Mouse (Mus musculus) 3134 (cell line): Measurements from ENCODE around the gene Gtf3c1.

Experiments
- DNase-seq: peaks from one replicate; pipeline ENCODE4 v3.0.0-alpha.2; 2011; ENCODE audit warnings: low spot score; ENCODE audit not compliant: insufficient read length; ENCODE audit errors: extremely low read depth

Gtf3c1 gene

GRCm38 (mm10) chr7:125622741-125623685 lies 84.6 kb downstream of the Gtf3c1 start:
- DNase-seq: no peak

GRCm38 (mm10) chr7:125620077-125620476 lies 87.5 kb downstream of the Gtf3c1 start:
- no peak for DNase-seq

GRCm38 (mm10) chr7:125618016-125618415 lies 89.6 kb downstream of the Gtf3c1 start:
- no peak for DNase-seq

- no peak for DNase-seq
These were observed 92.1 kb downstream of the Gtf3c1 start for GRCm38 (mm10) chr7:125615453-125615852.

- DNase-seq: no peak
These were observed 94.0 kb downstream of the Gtf3c1 start for GRCm38 (mm10) chr7:125613579-125613978.

- DNase-seq: no peak
These were observed 99.3 kb downstream of the Gtf3c1 start for GRCm38 (mm10) chr7:125608183-125608688.

GRCm38 (mm10) chr7:125607384-125608182 lies 100.0 kb downstream of the Gtf3c1 start:
- DNase-seq: no peak

- DNase-seq: no peak
These were observed 101.1 kb downstream of the Gtf3c1 start for GRCm38 (mm10) chr7:125606265-125607164.

GRCm38 (mm10) chr7:125605725-125606139 lies 101.8 kb downstream of the Gtf3c1 start:
- no peak for DNase-seq

- DNase-seq: no peak
These were observed 102.9 kb downstream of the Gtf3c1 start for GRCm38 (mm10) chr7:125604362-125605319.

- no peak for DNase-seq
These were observed 104.4 kb downstream of the Gtf3c1 start, which contains the start of gene Il21r for GRCm38 (mm10) chr7:125603185-125603631. Gene Il21r (plus strand): TSS chr7:125603429.

GRCm38 (mm10) chr7:125601821-125602448 lies 105.6 kb downstream of the Gtf3c1 start:
- no peak for DNase-seq

GRCm38 (mm10) chr7:125601280-125601670 lies 106.3 kb downstream of the Gtf3c1 start:
- no peak for DNase-seq

GRCm38 (mm10) chr7:125600612-125601279 lies 106.8 kb downstream of the Gtf3c1 start:
- no peak for DNase-seq

GRCm38 (mm10) chr7:125600136-125600535 lies 107.4 kb downstream of the Gtf3c1 start:
- DNase-seq: no peak

GRCm38 (mm10) chr7:125599373-125599973 lies 108.1 kb downstream of the Gtf3c1 start:
- no peak for DNase-seq

GRCm38 (mm10) chr7:125597516-125598347 lies 109.8 kb downstream of the Gtf3c1 start:
- DNase-seq: no peak
